Mouse (Mus musculus): ENCODE measurements around the gene Myo3b. TPM values are rescaled to one million over a fixed set of nuclear protein-coding genes. Genes with fewer than 3 reads are reported as not detected.

Myo3b gene
- polyA plus RNA-seq, 1 experiment: 0.14 TPM

GRCm38 (mm10) chr2:70278425-70279277, 239.7 kb downstream of the Myo3b start:
- no peak for DNase-seq (ENCODE audit: low spot score)

GRCm38 (mm10) chr2:70284109-70284508, 245.2 kb downstream of the Myo3b start:
- no peak for DNase-seq (ENCODE audit: low spot score)

DNA sequence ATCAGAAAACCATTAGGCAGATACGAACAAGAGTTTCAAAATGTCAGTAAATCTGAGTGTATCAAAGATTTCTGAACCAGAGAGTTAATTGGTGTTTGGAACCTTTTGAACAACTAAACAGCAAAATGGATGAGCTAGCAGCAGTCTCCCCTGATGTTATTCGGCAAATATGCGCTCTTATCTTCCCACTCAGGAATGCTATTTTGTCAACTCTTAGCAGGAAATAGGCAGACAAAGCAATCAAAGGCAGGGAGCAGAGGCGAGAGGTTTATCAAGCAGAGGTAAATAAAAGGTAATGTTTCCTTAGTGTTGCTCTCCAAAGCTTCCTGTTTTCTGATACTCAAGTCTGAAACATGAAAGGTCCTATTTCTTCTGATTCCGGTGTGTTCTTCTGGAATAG, 252.1 kb downstream of the Myo3b start:
- no peak for DNase-seq (ENCODE audit: low spot score)

DNA sequence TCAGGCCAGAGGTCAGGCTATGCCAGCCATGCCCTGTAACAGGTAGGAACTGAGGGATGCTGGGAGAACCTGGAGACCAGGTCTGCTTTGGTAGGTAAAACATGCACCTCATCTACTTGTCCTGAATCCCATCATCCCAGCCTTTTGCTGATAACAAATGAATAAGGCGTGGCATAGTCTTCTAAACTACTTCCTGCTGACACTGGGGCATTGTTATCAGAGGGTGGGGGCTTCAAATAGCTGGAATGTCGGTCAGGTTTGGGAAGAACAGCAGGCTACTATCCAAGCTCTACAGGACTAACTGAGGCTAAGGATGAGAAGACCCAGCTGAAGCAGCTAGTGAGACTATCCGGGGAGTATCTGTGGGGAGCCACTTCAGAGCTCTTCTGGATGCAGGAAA, 253.8 kb downstream of the Myo3b start:
- DNase-seq (ENCODE audit: low spot score): no peak

DNA sequence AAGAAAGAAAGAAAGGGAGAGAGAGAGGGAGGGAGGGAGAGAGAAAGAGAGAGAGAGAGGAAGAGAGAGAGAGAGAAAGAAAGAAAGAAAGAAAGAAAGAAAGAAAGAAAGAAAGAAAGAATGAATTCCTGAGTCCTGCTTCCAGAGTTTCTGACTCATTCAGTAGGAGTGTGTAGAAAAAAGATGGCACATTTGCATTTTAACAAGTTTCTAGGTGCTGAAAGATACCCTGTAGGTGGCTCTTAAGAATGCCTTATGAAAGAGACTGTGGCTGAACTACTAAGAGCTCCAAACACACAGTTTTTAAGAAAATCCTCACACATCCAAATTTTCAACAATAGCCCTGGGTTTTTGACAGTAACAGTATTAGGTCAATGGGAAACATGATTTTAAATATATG, 264.0 kb downstream of the Myo3b start:
- no peak for DNase-seq (ENCODE audit: low spot score)

- DNase-seq (ENCODE audit: low spot score): no peak
Measured at GRCm38 (mm10) chr2:70315125-70315524, 276.2 kb downstream of the Myo3b start.

- DNase-seq (ENCODE audit: low spot score): no peak
Measured at GRCm38 (mm10) chr2:70315734-70316133, 276.8 kb downstream of the Myo3b start.

- no peak for DNase-seq (ENCODE audit: low spot score)
Measured at GRCm38 (mm10) chr2:70317850-70318249, 278.9 kb downstream of the Myo3b start.

DNA sequence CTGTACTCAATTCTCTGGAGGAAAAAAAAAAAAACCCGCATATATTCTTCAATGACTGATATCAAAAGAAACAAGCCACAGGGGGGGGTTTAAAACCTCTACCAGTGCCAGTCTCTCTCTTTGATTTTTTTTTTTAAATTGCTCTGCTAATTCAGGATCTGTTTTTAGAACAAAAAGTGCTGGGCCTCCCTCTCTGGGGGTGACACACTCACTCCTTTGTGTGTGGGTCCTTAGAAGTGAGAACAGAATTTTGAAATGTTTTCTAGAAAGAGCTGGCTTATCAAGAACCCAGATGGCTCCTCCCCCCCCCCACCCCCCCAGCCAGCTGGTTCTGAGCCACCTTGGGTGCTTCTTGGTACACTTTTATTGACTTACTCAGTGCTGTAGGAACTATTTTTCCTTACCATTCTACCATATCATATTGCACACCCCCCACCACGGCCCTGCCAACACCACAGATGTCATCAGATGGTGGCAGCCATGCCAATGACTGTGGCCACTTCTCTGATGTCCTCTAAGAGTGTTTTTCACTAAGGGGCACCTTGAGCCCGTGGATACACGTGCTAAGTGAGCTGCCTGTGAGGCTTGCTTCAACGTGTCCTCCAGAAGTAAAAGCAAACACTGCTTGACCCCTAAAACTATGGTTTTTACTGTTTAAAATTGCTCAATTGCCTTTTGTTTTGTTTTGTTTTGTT, 280.1 kb downstream of the Myo3b start:
- no peak for DNase-seq (ENCODE audit: low spot score)

DNA sequence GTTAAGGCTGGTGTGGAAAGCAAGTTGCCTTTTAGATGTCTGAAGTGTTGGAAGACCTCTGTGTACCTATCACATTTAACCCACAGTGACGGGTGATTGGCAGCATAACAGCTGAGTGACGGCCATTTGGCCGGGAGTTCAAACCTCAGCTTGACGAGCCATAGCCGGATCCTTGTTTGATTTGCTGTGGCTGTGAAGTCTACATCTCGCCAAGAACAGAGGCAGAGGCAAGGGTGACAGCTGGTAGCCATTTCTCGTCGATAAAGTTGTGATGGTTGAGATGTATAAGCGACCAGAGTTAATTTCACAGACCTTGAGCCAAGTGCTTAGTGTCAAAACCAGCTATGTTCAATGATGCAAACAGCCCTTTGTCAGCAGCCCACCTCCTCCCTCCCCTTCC, 283.8 kb downstream of the Myo3b start:
- DNase-seq (ENCODE audit: low spot score): no peak

DNA sequence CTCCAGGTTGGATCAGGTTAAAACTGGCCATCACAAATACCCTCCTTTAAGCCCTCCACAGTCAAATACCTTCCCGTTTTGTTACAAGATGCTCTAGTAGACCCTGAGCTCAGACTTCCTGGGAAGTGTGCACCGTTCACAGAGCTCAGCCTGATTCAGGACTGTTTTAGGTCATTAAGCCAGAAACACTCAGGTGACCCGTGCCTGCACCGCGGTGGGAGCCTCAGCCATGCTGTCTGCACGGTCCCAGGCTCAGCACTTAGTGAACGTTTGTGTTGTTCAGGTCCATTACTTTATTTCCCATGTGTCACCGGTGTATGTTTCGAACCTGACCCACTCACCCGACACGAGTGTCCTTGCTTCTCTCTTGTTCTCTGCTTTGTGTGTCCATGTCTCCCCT, 288.7 kb downstream of the Myo3b start:
- no peak for DNase-seq (ENCODE audit: low spot score)

- no peak for DNase-seq (ENCODE audit: low spot score)
Measured at GRCm38 (mm10) chr2:70332905-70333304, 294.0 kb downstream of the Myo3b start.

DNA sequence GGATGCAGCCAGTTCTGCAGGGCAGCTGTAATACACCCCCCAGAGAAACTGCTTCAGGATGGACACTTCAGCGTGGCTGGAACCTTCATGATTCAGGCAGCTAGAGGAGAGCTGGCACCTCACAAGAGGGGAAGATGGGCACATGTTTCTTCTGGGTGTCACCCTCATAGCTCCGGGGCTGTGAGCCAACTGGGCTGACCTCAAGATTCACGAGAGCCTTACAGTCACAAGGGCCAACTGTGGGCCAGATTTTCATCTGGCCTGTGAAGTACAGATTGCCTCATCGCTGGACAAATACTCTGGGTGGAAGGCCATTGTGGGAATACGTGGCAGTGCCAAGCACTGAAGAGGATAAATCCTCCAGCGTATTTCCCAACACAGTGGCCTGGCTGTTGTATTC, 294.6 kb downstream of the Myo3b start:
- DNase-seq (ENCODE audit: low spot score): no peak

DNA sequence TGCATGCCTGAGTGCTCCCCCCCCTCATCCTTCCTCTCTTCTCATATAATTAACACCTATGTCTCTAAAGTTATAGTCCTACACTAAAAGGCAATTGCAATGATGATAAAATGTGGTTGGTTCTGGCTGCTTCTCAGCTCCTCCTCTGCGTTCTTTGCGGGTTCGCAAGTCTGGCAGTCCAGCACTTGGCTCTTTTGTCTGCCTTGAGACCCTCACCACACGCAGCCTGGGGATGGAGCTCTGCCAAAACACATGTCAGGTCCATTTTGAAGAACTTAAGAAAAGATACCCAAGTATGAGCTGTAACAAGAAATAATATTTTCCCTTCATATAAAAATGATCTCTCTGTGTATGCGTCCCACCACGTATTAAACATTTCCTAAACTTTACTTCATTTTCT, 297.6 kb downstream of the Myo3b start:
- no peak for DNase-seq (ENCODE audit: low spot score)

DNA sequence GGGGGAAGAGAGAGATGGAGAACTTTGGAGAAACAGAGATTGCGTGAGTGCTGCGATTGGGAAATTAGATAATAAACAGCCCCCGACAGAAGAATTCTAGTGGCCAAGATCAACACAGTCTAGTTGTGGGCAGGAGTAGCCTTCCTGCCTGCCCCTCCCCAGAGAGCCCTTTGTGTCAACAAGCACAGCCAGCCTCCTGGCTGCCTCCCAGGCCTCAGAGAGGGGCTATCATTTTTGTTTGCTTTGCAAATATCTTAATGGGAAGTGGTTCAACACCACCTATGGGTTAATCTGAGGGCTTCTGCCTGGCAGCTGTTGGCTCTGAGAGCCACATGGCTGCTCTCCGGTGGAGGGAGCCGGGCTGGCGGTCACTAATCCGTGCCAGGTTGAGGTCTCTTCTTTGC, 298.3 kb downstream of the Myo3b start:
- DNase-seq (ENCODE audit: low spot score): no peak

DNA sequence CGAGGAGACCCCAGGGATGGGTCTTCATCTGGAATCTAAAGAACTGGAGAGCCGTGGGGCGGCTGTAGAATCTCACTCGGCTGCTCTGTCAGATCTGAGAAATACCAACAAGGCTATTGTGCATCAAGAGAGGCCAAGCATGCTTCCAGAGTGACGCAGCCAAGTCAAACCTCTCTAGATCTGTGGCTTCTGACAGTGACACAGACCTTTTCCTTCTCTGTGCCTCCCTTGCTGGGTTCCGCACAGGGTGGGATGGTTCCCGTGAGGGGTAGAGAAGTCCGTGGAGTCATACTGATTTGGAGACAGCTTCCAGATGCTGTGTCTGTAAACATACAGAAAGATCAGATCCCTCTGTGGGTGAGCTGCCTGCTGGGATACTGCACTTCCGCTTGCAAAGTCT, 298.9 kb downstream of the Myo3b start:
- DNase-seq (ENCODE audit: low spot score): no peak

GRCm38 (mm10) chr2:70339061-70339460, 300.1 kb downstream of the Myo3b start:
- DNase-seq (ENCODE audit: low spot score): no peak

DNA sequence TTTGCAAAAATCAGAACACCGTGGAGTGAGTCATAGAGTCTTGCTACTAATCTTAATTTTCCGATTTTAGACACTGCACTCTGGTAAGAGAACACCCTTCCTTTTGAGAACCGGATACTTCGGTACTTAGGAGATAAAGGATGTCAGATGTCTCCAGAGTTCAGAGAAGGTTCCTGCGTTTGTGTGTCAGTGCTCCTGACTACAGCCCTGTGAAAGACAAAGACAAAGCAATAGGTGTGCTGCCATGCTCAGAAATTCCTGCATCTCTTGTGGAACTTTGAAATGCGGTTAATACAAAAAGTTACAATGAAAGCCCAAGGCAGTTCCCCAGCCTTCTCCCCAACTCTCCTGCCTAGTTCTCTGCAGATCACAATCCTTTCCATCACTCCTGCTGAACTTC, 300.6 kb downstream of the Myo3b start:
- no peak for DNase-seq (ENCODE audit: low spot score)

- DNase-seq (ENCODE audit: low spot score): no peak
Measured at GRCm38 (mm10) chr2:70340224-70340623, 301.3 kb downstream of the Myo3b start.

DNA sequence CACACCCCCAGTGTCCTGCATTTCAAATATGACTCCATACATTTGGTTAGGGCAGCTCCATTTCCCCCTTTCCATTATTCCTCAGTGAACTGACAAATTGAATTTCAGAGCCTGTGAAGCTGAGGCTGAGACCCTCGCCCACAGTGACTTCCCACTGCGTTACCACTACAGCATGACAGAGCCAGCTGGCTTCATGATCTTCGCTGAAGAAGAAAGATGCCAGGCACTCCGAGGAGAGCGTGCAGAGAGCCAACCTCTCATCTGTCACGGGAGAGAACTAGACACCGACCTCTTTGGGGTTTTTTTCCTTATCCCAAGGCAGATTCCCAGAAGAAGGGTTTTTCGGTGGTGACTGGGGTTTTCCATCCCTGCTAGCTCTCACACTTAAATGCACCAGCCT, 306.2 kb downstream of the Myo3b start:
- no peak for DNase-seq (ENCODE audit: low spot score)

DNA sequence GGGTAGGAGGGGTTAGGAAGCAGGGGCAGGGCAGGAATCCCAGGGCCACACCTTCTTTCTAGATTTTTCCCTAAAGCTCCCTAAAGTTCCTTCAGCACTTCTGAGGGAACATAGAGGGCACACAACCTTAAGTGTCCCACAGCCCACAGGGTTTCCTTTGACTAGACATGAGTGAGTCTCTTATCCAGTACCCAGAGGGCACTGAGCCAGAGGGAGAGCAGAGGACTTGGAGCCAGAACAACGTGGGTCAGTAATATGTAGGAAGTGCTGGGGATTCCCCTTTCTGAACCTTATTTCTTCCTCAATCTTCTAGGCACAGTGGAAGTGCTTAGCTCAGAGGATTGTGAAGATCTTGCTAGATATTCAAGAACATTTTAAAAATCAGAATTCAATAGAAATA, 308.6 kb downstream of the Myo3b start:
- no peak for DNase-seq (ENCODE audit: low spot score)

DNA sequence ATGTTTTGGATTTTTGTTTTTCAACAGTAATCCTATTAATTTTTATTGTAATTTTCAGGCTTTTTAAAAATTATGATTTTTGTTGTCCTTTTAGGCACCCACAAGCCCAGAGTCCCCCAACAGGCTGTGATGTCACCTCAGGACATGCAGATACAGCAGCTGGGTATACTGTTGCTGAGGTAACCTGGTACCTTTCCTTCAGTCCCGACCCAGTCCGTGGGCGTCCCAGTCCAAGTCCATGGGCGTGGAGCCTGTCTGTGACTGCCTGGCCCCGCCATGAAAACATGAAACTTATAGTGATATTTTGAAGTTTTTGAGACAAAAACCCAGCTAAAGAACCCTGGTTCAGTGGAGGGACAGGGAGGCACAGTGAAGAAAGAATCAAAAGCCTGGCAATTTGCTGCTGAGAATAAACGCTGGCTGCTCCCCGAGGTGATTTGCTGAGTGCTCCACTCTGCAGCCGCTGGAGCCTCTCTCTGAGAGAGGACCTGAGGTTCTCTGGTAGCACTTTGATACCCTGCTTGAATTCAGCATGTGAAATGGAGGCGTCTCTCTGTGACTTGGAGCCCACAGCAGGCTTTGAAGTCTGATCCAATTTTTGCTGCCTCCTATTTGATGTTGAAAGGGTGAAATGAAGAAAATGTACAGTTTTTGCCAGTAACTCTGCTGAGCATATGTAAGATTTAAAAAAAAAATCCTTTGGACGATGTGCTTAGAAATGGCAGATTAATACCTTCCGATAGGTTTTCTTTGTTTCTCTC, 310.0 kb downstream of the Myo3b start:
- no peak for DNase-seq (ENCODE audit: low spot score)
